Mouse (Mus musculus): ENCODE data around the gene Rpap3.
"Not testable (repeated sequence)": the region's sequence is repeated elsewhere in the genome, so short reads cannot be mapped to it uniquely, and the experiment has no call there.

Gene Rpap3

GRCm38 (mm10) chr15:97696616-97697015 lies 9.0 kb downstream of the Rpap3 start:
- DNase-seq (ENCODE audit: low spot score in 2 of 2): no peak

GRCm38 (mm10) chr15:97693411-97693810 lies 12.2 kb downstream of the Rpap3 start:
- no peak for DNase-seq (ENCODE audit: low spot score in 2 of 2)

- DNase-seq (ENCODE audit: low spot score in 2 of 2): no peak
Observed at GRCm38 (mm10) chr15:97684118-97684517, 21.5 kb downstream of the Rpap3 start.

GRCm38 (mm10) chr15:97682053-97682452 lies 23.6 kb downstream of the Rpap3 start:
- no peak for DNase-seq (ENCODE audit: low spot score in 2 of 2)

- no peak for DNase-seq (ENCODE audit: low spot score in 2 of 2)
Observed at GRCm38 (mm10) chr15:97679991-97680681, 25.5 kb downstream of the Rpap3 start.

GRCm38 (mm10) chr15:97677341-97677740 lies 28.3 kb downstream of the Rpap3 start:
- DNase-seq (ENCODE audit: low spot score in 2 of 2): no peak

GRCm38 (mm10) chr15:97675927-97676326 lies 29.7 kb downstream of the Rpap3 start:
- DNase-seq (ENCODE audit: low spot score in 2 of 2): no peak

- no peak for DNase-seq (ENCODE audit: low spot score in 2 of 2)
Observed at GRCm38 (mm10) chr15:97674423-97674822, 31.2 kb downstream of the Rpap3 start.

GRCm38 (mm10) chr15:97673256-97674000 lies 32.2 kb downstream of the Rpap3 start:
- DNase-seq (ENCODE audit: low spot score in 2 of 2): no peak

GRCm38 (mm10) chr15:97672211-97672765 lies 33.3 kb downstream of the Rpap3 start:
- no peak for DNase-seq (ENCODE audit: low spot score in 2 of 2)

- no peak for DNase-seq (ENCODE audit: low spot score in 2 of 2)
Observed at GRCm38 (mm10) chr15:97670554-97670953, 35.1 kb downstream of the Rpap3 start.

- not testable (repeated sequence) for DNase-seq (ENCODE audit: low spot score in 2 of 2)
Observed at GRCm38 (mm10) chr15:97668158-97668877, 37.3 kb downstream of the Rpap3 start.

- peak; percentile 44 to 71 for DNase-seq (ENCODE audit: low spot score in 2 of 2)
Observed at GRCm38 (mm10) chr15:97667437-97667836, 38.2 kb downstream of the Rpap3 start.

GRCm38 (mm10) chr15:97666457-97666770 lies 39.2 kb downstream of the Rpap3 start:
- DNase-seq (ENCODE audit: low spot score in 2 of 2): no peak

GRCm38 (mm10) chr15:97665770-97666456 lies 39.7 kb downstream of the Rpap3 start:
- DNase-seq (ENCODE audit: low spot score in 2 of 2): no peak

- DNase-seq (ENCODE audit: low spot score in 2 of 2): peak in 1 of 2 experiments; percentile 47
Observed at GRCm38 (mm10) chr15:97664981-97665668, 40.5 kb downstream of the Rpap3 start.

GRCm38 (mm10) chr15:97663750-97664406 lies 41.7 kb downstream of the Rpap3 start:
- DNase-seq (ENCODE audit: low spot score in 2 of 2): peak; percentile 52 to 86

GRCm38 (mm10) chr15:97658755-97659116 lies 46.9 kb downstream of the Rpap3 start:
- no peak for DNase-seq (ENCODE audit: low spot score in 2 of 2)

- no peak for DNase-seq (ENCODE audit: low spot score in 2 of 2)
Observed at GRCm38 (mm10) chr15:97657856-97658754, 47.5 kb downstream of the Rpap3 start.

GRCm38 (mm10) chr15:97657420-97657819 lies 48.2 kb downstream of the Rpap3 start:
- no peak for DNase-seq (ENCODE audit: low spot score in 2 of 2)

Measured in spleen, postnatal 10 days (tissue).